Mouse (Mus musculus): ENCODE measurements around the gene Mindy4b-ps. TPM values are rescaled to one million over a fixed set of nuclear protein-coding genes. Genes with fewer than 3 reads are reported as not detected.
"Not testable (repeated sequence)": the region's sequence is repeated elsewhere in the genome, so short reads cannot be mapped to it uniquely, and the experiment has no call there.

Gene Mindy4b-ps
- polyA plus RNA-seq (2014; fragmentation: Nextera tagmentation; extraction: Ambion mirVana), result not detected in 2 replicates

DNA sequence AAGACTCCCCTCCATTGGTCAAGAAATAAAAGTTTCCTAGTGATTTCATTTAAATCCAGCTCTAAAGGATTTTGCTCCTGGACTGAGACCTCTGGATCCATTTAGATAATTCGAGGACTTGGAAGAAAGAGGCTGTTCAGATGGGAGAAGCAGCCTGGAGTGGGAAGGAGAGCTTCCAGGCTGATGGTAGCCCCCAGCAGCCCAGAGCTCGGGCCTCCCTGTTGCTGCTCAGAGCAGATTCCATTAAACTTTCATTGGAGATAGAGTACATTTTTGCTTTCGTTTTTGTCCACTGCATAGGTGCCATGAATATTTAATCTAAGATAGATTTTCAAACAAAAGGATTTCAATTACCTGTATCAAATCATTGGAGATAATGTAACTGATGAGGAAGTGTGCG, at the start of gene Mindy4b-ps:
Mindy4b-ps (minus strand) TSS at position 101 of the 400 bp plus-strand sequence.
- H3K36me3 ChIP-seq (replicated peaks; ENCODE audit: control insufficient read depth, insufficient read depth, low read depth, low read length), result no peaks in the 10 kb centered on the region
- no peaks in the 10 kb centered on the region for H3K9me3 ChIP-seq (replicated peaks; ENCODE audit: control insufficient read depth, low read length)
- ATAC-seq (replicated peaks; ENCODE audit: insufficient number of reproducible peaks, low FRiP score, low TSS enrichment, low read depth), result no peak
- H3K4me3 ChIP-seq (ENCODE audit: low read depth, low read length), result no peak within 1 kb of the TSS
- H3K4me1 ChIP-seq (ENCODE audit: control insufficient read depth, insufficient read depth, low read length), result no peaks in the 10 kb centered on the region
- DNase-seq (ENCODE audit: low spot score), result no peak
- no peaks in the 10 kb centered on the region for H3K27me3 ChIP-seq (ENCODE audit: control insufficient read depth, insufficient read depth, low read length)
- no peak within 1 kb of the TSS for H3K4me2 ChIP-seq (ENCODE audit: low read depth, low read length)
- H3K9ac ChIP-seq (replicated peaks; ENCODE audit: low read length), result no peak within 1 kb of the TSS
- H3K27ac ChIP-seq (replicated peaks; ENCODE audit: low read depth, low read length), result no peak within 1 kb of the TSS
- 63% methylated on average over 4 of the region's 4 CpGs for WGBS

DNA sequence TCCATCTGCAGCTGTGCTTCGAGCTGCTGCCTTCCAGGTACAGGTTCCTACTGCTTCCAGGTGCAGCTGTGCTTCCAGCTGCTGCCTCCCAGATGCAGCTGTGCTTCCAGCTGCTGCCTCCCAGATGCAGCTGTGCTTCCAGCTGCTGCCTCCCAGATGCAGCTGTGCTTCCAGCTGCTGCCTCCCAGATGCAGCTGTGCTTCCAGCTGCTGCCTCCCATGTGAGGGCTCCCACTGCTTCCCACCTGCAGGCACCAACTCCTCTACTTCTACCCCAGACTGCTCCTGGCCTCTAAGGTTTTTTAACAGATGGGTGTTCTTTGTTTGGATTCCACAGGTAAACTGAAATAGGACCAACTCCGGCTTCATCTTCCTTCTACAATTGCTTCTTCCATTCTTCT, 49.8 kb upstream of the Mindy4b-ps start:
- not testable (repeated sequence) for H3K36me3 ChIP-seq (replicated peaks; ENCODE audit: control insufficient read depth, insufficient read depth, low read depth, low read length); H3K4me3 ChIP-seq (ENCODE audit: low read depth, low read length); DNase-seq (ENCODE audit: low spot score); H3K27ac ChIP-seq (replicated peaks; ENCODE audit: low read depth, low read length); H3K4me1 ChIP-seq (ENCODE audit: control insufficient read depth, insufficient read depth, low read length); H3K9me3 ChIP-seq (replicated peaks; ENCODE audit: control insufficient read depth, low read length); H3K4me2 ChIP-seq (ENCODE audit: low read depth, low read length); H3K9ac ChIP-seq (replicated peaks; ENCODE audit: low read length); ATAC-seq (replicated peaks; ENCODE audit: insufficient number of reproducible peaks, low FRiP score, low TSS enrichment, low read depth); H3K27me3 ChIP-seq (ENCODE audit: control insufficient read depth, insufficient read depth, low read length)
- WGBS, result 64% methylated on average over 2 of the region's 2 CpGs

DNA sequence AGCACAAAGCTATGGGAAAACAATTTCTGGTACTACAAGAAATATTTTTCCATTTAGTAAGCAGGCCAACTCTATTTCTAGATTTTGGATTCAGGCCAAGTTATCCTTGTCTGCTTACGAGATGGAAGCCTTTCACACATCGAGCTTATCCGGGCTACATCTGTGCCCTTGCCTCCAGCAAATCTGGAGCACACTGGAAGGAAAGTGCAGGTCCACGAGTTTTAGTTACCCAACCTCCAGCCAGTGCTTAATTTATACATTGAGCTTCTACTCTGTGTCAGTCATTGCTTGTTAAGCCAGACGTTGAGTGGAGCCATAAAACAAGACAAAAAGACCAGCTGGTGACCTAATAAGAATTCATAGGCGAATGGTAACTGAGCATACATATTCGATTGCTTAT, 43.6 kb upstream of the Mindy4b-ps start:
- DNase-seq (ENCODE audit: low spot score) (no peak), ATAC-seq (replicated peaks; ENCODE audit: insufficient number of reproducible peaks, low FRiP score, low TSS enrichment, low read depth) (no peak)
- Histone ChIP-seq H3K9ac (replicated peaks; ENCODE audit: low read length) (no peak overlapping the region), H3K27me3 (ENCODE audit: control insufficient read depth, insufficient read depth, low read length) (no peaks in the 10 kb centered on the region), H3K4me1 (ENCODE audit: control insufficient read depth, insufficient read depth, low read length) (no peaks in the 10 kb centered on the region), H3K36me3 (replicated peaks; ENCODE audit: control insufficient read depth, insufficient read depth, low read depth, low read length) (no peaks in the 10 kb centered on the region), H3K4me2 (ENCODE audit: low read depth, low read length) (no peak overlapping the region), H3K9me3 (replicated peaks; ENCODE audit: control insufficient read depth, low read length) (no peaks in the 10 kb centered on the region), H3K4me3 (ENCODE audit: low read depth, low read length) (no peak overlapping the region), H3K27ac (replicated peaks; ENCODE audit: low read depth, low read length) (no peak overlapping the region)
- WGBS, result 75% methylated on average over 7 of the region's 7 CpGs

DNA sequence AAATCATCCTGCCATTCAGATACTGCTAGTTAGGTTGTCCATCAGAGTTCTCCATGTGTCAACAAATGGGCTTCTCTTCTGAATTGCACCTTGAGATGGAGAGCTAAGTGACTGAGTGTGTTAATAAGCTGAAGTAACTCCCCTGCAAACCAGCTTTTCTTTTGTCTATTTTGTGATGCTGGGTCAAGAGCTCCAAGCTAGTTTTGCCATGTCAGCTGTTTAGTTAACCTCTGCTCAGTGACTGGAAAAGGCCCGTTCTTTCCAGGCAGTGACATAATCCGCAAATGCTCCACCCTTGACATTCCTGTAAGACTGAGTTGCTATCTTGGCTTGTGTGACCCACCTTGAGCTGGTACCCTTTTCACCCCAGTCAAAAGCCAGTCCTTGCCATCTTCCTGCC, 40.9 kb upstream of the Mindy4b-ps start:
- ATAC-seq (replicated peaks; ENCODE audit: insufficient number of reproducible peaks, low FRiP score, low TSS enrichment, low read depth) (no peak), DNase-seq (ENCODE audit: low spot score) (no peak)
- 66% methylated on average over 2 of the region's 2 CpGs for WGBS
- no peaks in the 10 kb centered on the region for H3K36me3 ChIP-seq (replicated peaks; ENCODE audit: control insufficient read depth, insufficient read depth, low read depth, low read length)
- H3K27me3 ChIP-seq (ENCODE audit: control insufficient read depth, insufficient read depth, low read length), result no peaks in the 10 kb centered on the region
- H3K4me2 ChIP-seq (ENCODE audit: low read depth, low read length), result no peak overlapping the region
- H3K4me1 ChIP-seq (ENCODE audit: control insufficient read depth, insufficient read depth, low read length), result no peaks in the 10 kb centered on the region
- no peaks in the 10 kb centered on the region for H3K9me3 ChIP-seq (replicated peaks; ENCODE audit: control insufficient read depth, low read length)
- no peak overlapping the region for H3K9ac ChIP-seq (replicated peaks; ENCODE audit: low read length)
- no peak overlapping the region for H3K4me3 ChIP-seq (ENCODE audit: low read depth, low read length)
- H3K27ac ChIP-seq (replicated peaks; ENCODE audit: low read depth, low read length), result no peak overlapping the region

DNA sequence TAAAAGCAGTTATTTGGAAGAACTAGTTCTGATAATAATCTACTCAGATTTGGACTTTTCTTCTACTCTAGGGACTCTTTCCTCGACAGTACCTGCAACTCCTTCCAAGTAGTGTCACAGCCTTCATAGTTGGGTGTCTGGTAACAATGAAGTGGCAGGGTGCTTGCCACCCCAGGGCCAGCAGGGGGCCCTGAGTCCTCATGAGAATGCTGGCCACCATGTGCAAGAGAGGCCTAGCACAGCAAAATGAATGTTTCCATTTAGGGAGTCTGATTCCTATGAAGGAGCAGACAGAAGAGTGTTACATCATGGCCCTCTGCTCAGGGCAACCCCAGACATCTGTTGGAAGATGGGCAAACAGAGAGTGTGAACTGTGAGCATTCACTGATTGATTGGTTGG, 21.3 kb upstream of the Mindy4b-ps start:
- 55% methylated on average over 1 of the region's 1 CpGs for WGBS
- ATAC-seq (replicated peaks; ENCODE audit: insufficient number of reproducible peaks, low FRiP score, low TSS enrichment, low read depth), result peak; percentile 52; the same call in 1 of the 2 replicates

DNA sequence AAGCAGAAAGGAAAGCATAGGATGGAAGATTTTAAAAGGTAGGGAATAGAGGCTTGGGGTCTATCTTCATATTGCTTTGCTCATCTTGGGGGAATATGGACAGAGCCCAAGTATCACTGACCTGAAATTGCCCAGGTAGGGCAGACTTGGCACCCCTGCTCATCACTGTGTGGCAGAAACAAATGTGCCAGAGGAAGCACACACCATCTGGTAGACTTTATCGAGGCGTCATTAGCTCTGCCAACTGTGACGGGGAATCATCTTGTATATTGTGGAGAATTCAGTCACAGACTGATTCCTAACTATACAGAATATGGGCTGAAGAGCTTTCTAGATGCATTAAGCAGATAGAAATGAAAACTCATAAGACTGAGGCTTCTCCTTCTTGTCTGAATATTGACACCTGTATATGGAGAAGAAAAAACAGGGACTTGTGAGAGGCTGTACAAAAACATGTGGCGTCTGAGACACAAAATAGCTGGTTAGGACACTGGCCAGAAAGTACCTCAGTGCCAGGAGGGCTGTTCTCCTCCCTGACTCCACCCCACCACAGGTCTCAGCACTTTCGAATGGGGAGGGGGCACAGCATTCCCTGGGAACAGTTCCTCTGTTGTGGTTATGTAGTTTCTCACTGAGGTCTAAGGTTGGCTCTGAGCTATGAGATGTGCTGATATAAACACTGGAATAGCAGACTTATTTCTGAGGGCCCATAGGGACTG, 11.5 kb upstream of the Mindy4b-ps start:
- Histone ChIP-seq H3K27me3 (ENCODE audit: control insufficient read depth, insufficient read depth, low read length) (no peaks in the 10 kb centered on the region), H3K9ac (replicated peaks; ENCODE audit: low read length) (no peak overlapping the region), H3K9me3 (replicated peaks; ENCODE audit: control insufficient read depth, low read length) (no peaks in the 10 kb centered on the region), H3K27ac (replicated peaks; ENCODE audit: low read depth, low read length) (no peak overlapping the region), H3K4me1 (ENCODE audit: control insufficient read depth, insufficient read depth, low read length) (no peaks in the 10 kb centered on the region), H3K36me3 (replicated peaks; ENCODE audit: control insufficient read depth, insufficient read depth, low read depth, low read length) (no peaks in the 10 kb centered on the region), H3K4me3 (ENCODE audit: low read depth, low read length) (no peak overlapping the region), H3K4me2 (ENCODE audit: low read depth, low read length) (no peak overlapping the region)
- WGBS, result 85% methylated on average over 5 of the region's 5 CpGs
- no peak for ATAC-seq (replicated peaks; ENCODE audit: insufficient number of reproducible peaks, low FRiP score, low TSS enrichment, low read depth)
- DNase-seq (ENCODE audit: low spot score), result no peak

More for the DNA sequence above, 21.3 kb upstream of the Mindy4b-ps start:
- Histone ChIP-seq H3K4me1 (ENCODE audit: control insufficient read depth, insufficient read depth, low read length) (no peaks in the 10 kb centered on the region), H3K9me3 (replicated peaks; ENCODE audit: control insufficient read depth, low read length) (no peaks in the 10 kb centered on the region), H3K36me3 (replicated peaks; ENCODE audit: control insufficient read depth, insufficient read depth, low read depth, low read length) (no peaks in the 10 kb centered on the region), H3K9ac (replicated peaks; ENCODE audit: low read length) (no peak overlapping the region), H3K4me3 (ENCODE audit: low read depth, low read length) (no peak overlapping the region), H3K27me3 (ENCODE audit: control insufficient read depth, insufficient read depth, low read length) (no peaks in the 10 kb centered on the region), H3K4me2 (ENCODE audit: low read depth, low read length) (no peak overlapping the region), H3K27ac (replicated peaks; ENCODE audit: low read depth, low read length) (no peak overlapping the region)
- DNase-seq (ENCODE audit: low spot score), result peak; percentile 63

DNA sequence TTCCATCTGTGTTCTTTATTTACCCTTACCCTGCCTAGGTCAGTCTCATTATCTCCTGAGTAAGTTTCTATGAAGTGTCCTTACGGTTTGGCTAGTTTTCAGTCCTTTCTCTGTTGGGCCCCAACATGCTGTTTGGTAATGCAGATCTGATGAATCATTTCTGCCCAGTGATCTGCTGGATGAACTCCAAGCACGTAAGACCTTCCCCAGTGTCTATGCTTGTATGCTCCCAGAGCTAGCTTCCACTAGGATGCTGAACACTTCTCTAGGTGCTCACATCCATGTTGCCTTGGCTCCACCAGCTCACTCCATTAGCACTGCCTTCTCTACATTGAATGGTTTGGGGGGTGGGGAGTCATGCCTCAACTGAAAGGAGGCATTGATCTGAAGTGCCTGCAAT, 10.8 kb upstream of the Mindy4b-ps start:
- no peaks in the 10 kb centered on the region for H3K9me3 ChIP-seq (replicated peaks; ENCODE audit: control insufficient read depth, low read length)
- H3K27me3 ChIP-seq (ENCODE audit: control insufficient read depth, insufficient read depth, low read length), result no peaks in the 10 kb centered on the region
- H3K4me1 ChIP-seq (ENCODE audit: control insufficient read depth, insufficient read depth, low read length), result no peaks in the 10 kb centered on the region
- no peaks in the 10 kb centered on the region for H3K36me3 ChIP-seq (replicated peaks; ENCODE audit: control insufficient read depth, insufficient read depth, low read depth, low read length)
- H3K9ac ChIP-seq (replicated peaks; ENCODE audit: low read length), result no peak overlapping the region
- 80% methylated on average over 2 of the region's 2 CpGs for WGBS
- H3K4me3 ChIP-seq (ENCODE audit: low read depth, low read length), result no peak overlapping the region
- H3K27ac ChIP-seq (replicated peaks; ENCODE audit: low read depth, low read length), result no peak overlapping the region
- no peak for DNase-seq (ENCODE audit: low spot score)
- no peak for ATAC-seq (replicated peaks; ENCODE audit: insufficient number of reproducible peaks, low FRiP score, low TSS enrichment, low read depth)
- no peak overlapping the region for H3K4me2 ChIP-seq (ENCODE audit: low read depth, low read length)

DNA sequence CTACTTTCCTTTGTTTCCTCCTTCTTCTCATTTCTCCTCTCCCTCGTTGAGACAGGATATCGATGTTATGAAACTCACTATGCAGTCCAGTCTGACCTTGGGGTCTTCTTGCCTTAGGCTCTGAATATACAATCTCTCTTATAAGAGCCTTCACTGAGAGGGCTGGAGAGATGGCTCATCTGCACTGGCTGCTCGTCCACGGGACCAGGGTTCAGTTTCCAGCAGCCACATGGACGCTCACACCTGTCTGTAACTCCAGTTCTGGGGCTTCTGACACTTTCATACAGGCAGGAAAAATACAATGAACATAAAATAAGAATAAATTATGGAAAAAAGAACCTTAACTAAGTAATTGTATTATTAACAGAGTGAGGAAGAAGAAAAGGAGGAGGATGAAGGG, 9.5 kb upstream of the Mindy4b-ps start:
- Histone ChIP-seq H3K4me3 (ENCODE audit: low read depth, low read length) (no peak overlapping the region), H3K4me1 (ENCODE audit: control insufficient read depth, insufficient read depth, low read length) (no peaks in the 10 kb centered on the region), H3K9ac (replicated peaks; ENCODE audit: low read length) (no peak overlapping the region), H3K9me3 (replicated peaks; ENCODE audit: control insufficient read depth, low read length) (no peaks in the 10 kb centered on the region), H3K4me2 (ENCODE audit: low read depth, low read length) (no peak overlapping the region), H3K27me3 (ENCODE audit: control insufficient read depth, insufficient read depth, low read length) (no peaks in the 10 kb centered on the region), H3K27ac (replicated peaks; ENCODE audit: low read depth, low read length) (no peak overlapping the region), H3K36me3 (replicated peaks; ENCODE audit: control insufficient read depth, insufficient read depth, low read depth, low read length) (no peaks in the 10 kb centered on the region)
- DNase-seq (ENCODE audit: low spot score) (no peak), ATAC-seq (replicated peaks; ENCODE audit: insufficient number of reproducible peaks, low FRiP score, low TSS enrichment, low read depth) (no peak)
- WGBS, result 60% methylated on average over 5 of the region's 5 CpGs

Data from embryonic facial prominence, embryonic 11.5 days (tissue).